Mouse (Mus musculus) olfactory bulb, adult 2 months (tissue): ENCODE measurements around the gene Minar1. TPM values are rescaled to one million over a fixed set of nuclear protein-coding genes. Genes with fewer than 3 reads are reported as not detected.
A peak's percentile ranks its signal among the peaks of the same experiment; 100 is the strongest.

Source experiments
- H3K27ac ChIP-seq: fragments of 200-500 bp; 2 replicates; pipeline ENCODE4 v1.5.1; 2012; ENCODE audit warnings: low read depth, low read length; ENCODE audit not compliant: insufficient read depth
- H3K4me1 ChIP-seq: fragments of 200-500 bp; 2 replicates; pipeline ENCODE4 v1.6.1; 2012; ENCODE audit warnings: low read length; ENCODE audit not compliant: control insufficient read depth, insufficient read depth
- H3K4me3 ChIP-seq: fragments of 200-500 bp; 2 replicates; pipeline ENCODE4 v1.5.1; 2012; ENCODE audit warnings: mild to moderate bottlenecking, low read depth, low read length, moderate library complexity; ENCODE audit not compliant: insufficient read depth
- CTCF ChIP-seq: fragments of 200-500 bp; IDR thresholded peaks from 2 replicates; pipeline ENCODE4 v1.5.1; 2012; ENCODE audit warnings: low read depth, mild to moderate bottlenecking, low read length, moderate library complexity; ENCODE audit not compliant: insufficient read depth
- POLR2A ChIP-seq: fragments of 200-500 bp; IDR thresholded peaks from 2 replicates; pipeline ENCODE4 v1.6.1; 2012; ENCODE audit warnings: mild to moderate bottlenecking, low read depth, low read length, moderate library complexity; ENCODE audit not compliant: insufficient read depth
- WGBS: fragments of 180-500 bp; shearing (Covaris S2); methylation state at CpG from one replicate; pipeline ENCODE4 v1.1.7; 2018; 5-methylcytosine and 5-hydroxymethylcytosine counted together
- polyA plus RNA-seq: library from polyadenylated mRNA; stranded (reverse); fragments of >200 nt; gene quantifications from 2 replicates; pipeline ENCODE4 v1.2.4, GENCODE M21; 2012; ENCODE audit warnings: low replicate concordance; ENCODE audit not compliant: missing spikeins, insufficient read depth, insufficient read length

Minar1 gene
- polyA plus RNA-seq = not detected in 2 replicates

DNA sequence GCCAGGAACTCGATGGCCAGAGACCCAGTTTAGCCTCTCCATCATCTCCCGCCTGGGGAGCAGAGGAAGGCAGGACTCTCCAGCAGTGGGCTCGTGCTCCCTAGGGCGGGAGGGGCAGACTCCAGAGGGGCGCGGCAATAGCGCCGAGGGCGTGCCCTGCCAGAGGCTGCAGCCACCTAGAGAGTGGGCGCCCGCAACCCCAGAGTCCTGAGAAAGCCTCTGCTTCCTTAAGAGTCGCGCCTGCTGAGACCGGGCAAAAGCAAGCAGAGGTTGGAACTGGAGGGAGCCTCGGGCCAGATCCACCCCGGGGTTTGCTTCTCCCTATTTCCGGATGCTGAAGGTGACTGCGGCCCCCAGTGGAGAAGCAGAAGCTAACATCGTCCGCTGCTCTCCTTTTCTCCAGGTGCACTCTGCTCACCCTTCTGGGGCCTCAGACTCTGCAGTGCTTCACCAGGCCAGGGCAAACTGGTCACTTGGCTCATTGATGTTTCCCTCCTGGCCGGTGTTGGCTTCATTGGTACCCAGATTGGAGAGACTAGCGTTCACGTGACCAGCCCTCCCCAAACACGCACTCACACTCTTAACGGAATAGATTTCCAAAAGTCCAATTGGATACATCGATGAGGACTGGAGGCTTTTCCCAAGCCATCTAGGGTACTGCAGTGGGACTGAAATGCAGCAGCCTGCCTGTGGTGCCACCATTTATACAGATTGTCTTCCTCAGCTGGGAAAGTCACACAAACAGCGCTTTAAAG, at the start of gene Minar1:
Gene Minar1, minus strand, starts transcription at position 120 of the 755 bp plus-strand sequence.
- TF ChIP-seq POLR2A (no peak), CTCF (no peak)
- H3K27ac ChIP-seq = no peak within 1 kb of the TSS
- peaks cover 14% of the 10 kb centered on the region for H3K4me1 ChIP-seq
- H3K4me3 ChIP-seq = peak within 1 kb of the TSS; percentile 53
- 1% methylated on average over 27 of the region's 27 CpGs for WGBS

DNA sequence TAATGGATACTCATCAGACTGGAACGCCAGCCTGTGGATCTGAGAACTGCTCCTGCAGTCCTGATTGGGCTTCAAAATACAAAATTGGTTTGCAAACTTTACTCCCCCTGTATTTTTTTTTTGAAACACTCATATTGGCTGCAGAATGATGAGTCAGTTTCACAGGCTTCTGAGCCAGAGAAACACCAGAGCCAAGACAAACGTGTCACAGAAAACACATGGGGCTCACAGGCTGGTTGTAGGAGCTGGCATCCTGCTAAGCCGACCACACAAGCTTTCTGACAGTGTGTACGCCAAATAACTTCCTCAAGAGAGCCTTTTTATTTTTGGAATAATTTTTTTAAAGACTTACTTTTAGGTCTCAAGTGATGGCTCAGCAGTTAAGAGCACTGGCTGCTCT, 47.0 kb upstream of the Minar1 start:
- Histone ChIP-seq H3K4me3 (no peak overlapping the region), H3K4me1 (no peaks in the 10 kb centered on the region), H3K27ac (no peak overlapping the region)
- WGBS = 65% methylated on average over 4 of the region's 4 CpGs
- TF ChIP-seq POLR2A = no peak
- no peak for TF ChIP-seq CTCF

GRCm38 (mm10) chr9:89667306-89667942, 44.5 kb upstream of the Minar1 start:
- H3K4me1 ChIP-seq = no peaks in the 10 kb centered on the region
- TF ChIP-seq CTCF (no peak), POLR2A (no peak)
- H3K27ac ChIP-seq = no peak overlapping the region
- 72% methylated on average over 4 of the region's 4 CpGs for WGBS
- no peak overlapping the region for H3K4me3 ChIP-seq

DNA sequence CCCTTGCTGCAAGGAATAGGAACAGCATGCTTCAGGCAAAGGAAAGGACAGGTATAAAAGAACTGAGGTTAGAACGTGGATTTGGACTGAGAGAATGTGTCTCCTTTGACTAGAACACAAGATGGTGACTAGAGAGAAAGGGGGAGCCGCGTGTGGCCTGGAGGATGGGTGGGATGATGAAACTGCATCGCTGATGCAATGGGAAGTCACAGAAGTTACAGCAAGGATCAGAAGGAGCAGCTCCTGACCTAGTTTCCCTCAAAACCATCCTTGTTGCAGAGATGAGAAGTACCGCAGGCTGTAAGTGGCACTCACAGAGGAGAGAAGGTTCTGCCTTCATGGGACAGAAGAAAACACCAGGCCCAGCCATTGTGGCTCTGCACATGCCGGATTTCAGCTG, 28.0 kb upstream of the Minar1 start:
- no peak overlapping the region for H3K27ac ChIP-seq
- H3K4me3 ChIP-seq = no peak overlapping the region
- 65% methylated on average over 6 of the region's 6 CpGs for WGBS
- no peak for TF ChIP-seq CTCF
- no peak for TF ChIP-seq POLR2A
- H3K4me1 ChIP-seq = no peaks in the 10 kb centered on the region

GRCm38 (mm10) chr9:89637453-89637852, 14.5 kb upstream of the Minar1 start:
- 91% methylated on average over 3 of the region's 3 CpGs for WGBS
- Histone ChIP-seq H3K4me1 (no peaks in the 10 kb centered on the region), H3K4me3 (no peak overlapping the region), H3K27ac (no peak overlapping the region)
- no peak for TF ChIP-seq POLR2A
- no peak for TF ChIP-seq CTCF

DNA sequence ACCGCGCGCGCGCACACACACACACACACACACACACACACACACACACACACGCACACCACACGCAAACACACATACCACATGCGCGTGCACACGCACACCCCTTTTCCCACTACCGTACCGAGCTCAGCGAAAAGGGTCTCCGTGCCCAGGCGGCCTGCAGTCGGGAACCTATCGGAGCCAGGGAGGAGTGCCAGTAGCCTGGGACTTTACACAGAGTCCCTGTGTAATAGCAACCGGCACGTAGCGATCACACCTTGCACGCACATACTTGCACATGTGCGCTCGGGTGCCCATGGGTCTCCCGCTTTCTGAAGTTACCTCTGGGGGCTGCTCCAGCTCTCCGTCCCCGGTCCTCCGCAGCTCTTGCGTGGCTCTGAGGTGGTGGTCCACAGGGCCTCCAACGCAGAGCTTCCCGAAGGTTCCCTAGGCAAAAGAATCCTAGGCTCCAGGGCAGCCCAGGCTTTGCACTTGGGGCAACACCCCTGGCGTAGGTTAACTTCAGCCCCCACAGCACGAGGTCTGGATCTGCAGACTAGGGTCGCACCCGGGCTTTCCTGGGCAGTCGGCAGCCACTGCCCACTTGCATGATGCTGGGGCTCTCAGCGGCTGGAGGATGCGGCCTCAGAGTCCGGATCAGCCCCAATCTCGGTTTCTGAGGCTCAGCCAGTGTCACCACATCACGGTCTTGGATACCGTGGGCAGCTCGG, 474 bp downstream of the Minar1 start:
- 3% methylated on average over 42 of the region's 42 CpGs for WGBS
- TF ChIP-seq POLR2A (no peak), CTCF (no peak)
- Histone ChIP-seq H3K4me3 (peak overlapping the region; percentile 53), H3K27ac (no peak overlapping the region), H3K4me1 (peaks cover 14% of the 10 kb centered on the region)

GRCm38 (mm10) chr9:89621750-89622149, 1.2 kb downstream of the Minar1 start:
- 21% methylated on average over 11 of the region's 11 CpGs for WGBS
- Histone ChIP-seq H3K4me3 (peak overlapping the region; percentile 9; the same call in 1 of the 2 replicates), H3K27ac (no peak overlapping the region), H3K4me1 (peaks cover 14% of the 10 kb centered on the region)
- no peak for TF ChIP-seq CTCF
- no peak for TF ChIP-seq POLR2A

DNA sequence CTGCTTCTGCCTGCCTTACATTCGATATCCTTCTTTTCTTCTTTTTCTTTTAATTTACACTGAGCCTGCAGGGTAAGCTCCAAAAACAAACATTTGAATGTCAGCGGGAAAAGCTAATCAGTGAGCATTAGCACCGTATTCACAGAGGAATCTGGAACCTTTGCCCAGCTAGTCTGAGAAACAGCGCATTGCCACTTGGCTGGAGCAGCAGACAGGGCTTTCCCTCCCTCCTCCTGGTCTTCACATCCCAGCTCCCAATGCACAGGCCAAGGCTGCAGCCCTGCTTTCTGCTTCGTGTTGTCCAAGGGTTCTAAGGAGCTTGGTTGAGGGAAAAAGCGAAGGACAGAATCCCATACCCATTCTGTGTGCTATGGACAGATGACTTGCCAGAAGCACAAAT, 2.6 kb downstream of the Minar1 start:
- no peak overlapping the region for H3K4me3 ChIP-seq
- H3K27ac ChIP-seq = no peak overlapping the region

GRCm38 (mm10) chr9:89616946-89617345, 6.0 kb downstream of the Minar1 start:
- Histone ChIP-seq H3K4me1 (no peaks in the 10 kb centered on the region), H3K27ac (no peak overlapping the region), H3K4me3 (no peak overlapping the region)
- TF ChIP-seq POLR2A (no peak), CTCF (no peak)
- WGBS = 100% methylated on average over 2 of the region's 2 CpGs

More for the DNA sequence above, 2.6 kb downstream of the Minar1 start:
- 43% methylated on average over 6 of the region's 6 CpGs for WGBS
- TF ChIP-seq POLR2A = no peak
- no peak for TF ChIP-seq CTCF
- peaks cover 14% of the 10 kb centered on the region for H3K4me1 ChIP-seq
